Mouse (Mus musculus) intestine, postnatal 0 days (tissue): ENCODE data around the gene Sema4d. TPM values are rescaled to one million over a fixed set of nuclear protein-coding genes. Genes with fewer than 3 reads are reported as not detected.

Experiments used
- ATAC-seq: fragments of 200-750 bp; cut with Nextera tagmentation; 2 replicates; pipeline ENCODE4 v1.8.0; 2017; ENCODE audit warnings: mild to moderate bottlenecking, moderate TSS enrichment, moderate library complexity
- H3K27ac ChIP-seq: fragments of 300-500 bp; sonication (generic); 2 replicates; pipeline ENCODE4 v1.5.1; 2014; ENCODE audit warnings: mild to moderate bottlenecking, low read depth, low read length, moderate library complexity
- H3K27me3 ChIP-seq: fragments of 300-500 bp; sonication (generic); replicated peaks from 2 replicates; pipeline ENCODE4 v1.6.1; 2014; ENCODE audit warnings: low read length, mixed read lengths; ENCODE audit not compliant: control insufficient read depth, insufficient read depth
- H3K36me3 ChIP-seq: fragments of 300-500 bp; sonication (generic); 2 replicates; pipeline ENCODE4 v1.6.1; 2014; ENCODE audit warnings: mild to moderate bottlenecking, moderate library complexity; ENCODE audit not compliant: control insufficient read depth, insufficient read depth
- H3K4me1 ChIP-seq: fragments of 300-500 bp; sonication (generic); replicated peaks from 2 replicates; pipeline ENCODE4 v1.6.1; 2014; ENCODE audit warnings: antibody characterized with exemption, low read length, mixed read lengths; ENCODE audit not compliant: control insufficient read depth, insufficient read depth
- H3K4me2 ChIP-seq: fragments of 300-500 bp; sonication (generic); replicated peaks from 2 replicates; pipeline ENCODE4 v1.6.1; 2014; ENCODE audit warnings: low read depth, mild to moderate bottlenecking, moderate library complexity
- H3K4me3 ChIP-seq: fragments of 300-500 bp; sonication (generic); 2 replicates; pipeline ENCODE4 v1.5.1; 2014; ENCODE audit warnings: low read depth, low read length
- H3K9ac ChIP-seq: fragments of 300-500 bp; sonication (generic); 2 replicates; pipeline ENCODE4 v1.6.1; 2014; ENCODE audit warnings: mild to moderate bottlenecking, low read depth, low read length
- H3K9me3 ChIP-seq: fragments of 300-500 bp; sonication (generic); 2 replicates; pipeline ENCODE4 v1.6.1; 2016; ENCODE audit warnings: mixed run types; ENCODE audit not compliant: control insufficient read depth
- CTCF ChIP-seq: sonication (generic); IDR thresholded peaks from 2 replicates; pipeline ENCODE4 v1.5.1; 2016; ENCODE audit warnings: low read depth, mild to moderate bottlenecking, control low read depth, antibody characterized with exemption, moderate library complexity
- WGBS: fragments of 180-500 bp; shearing (Covaris S2); extraction: QIAGEN DNeasy Blood & Tissue Kit; methylation state at CpG from one replicate; pipeline ENCODE4 v1.1.7; 2014; 5-methylcytosine and 5-hydroxymethylcytosine counted together
- polyA plus RNA-seq: library from polyadenylated mRNA; unstranded; fragments of >200 nt; fragmentation: Nextera tagmentation; extraction: Ambion mirVana; gene quantifications from 2 replicates; pipeline ENCODE4 v1.2.1, GENCODE M21; 2015

The Sema4d gene
- polyA plus RNA-seq, 1 experiment from 2014 or later, result 3.4 TPM

DNA sequence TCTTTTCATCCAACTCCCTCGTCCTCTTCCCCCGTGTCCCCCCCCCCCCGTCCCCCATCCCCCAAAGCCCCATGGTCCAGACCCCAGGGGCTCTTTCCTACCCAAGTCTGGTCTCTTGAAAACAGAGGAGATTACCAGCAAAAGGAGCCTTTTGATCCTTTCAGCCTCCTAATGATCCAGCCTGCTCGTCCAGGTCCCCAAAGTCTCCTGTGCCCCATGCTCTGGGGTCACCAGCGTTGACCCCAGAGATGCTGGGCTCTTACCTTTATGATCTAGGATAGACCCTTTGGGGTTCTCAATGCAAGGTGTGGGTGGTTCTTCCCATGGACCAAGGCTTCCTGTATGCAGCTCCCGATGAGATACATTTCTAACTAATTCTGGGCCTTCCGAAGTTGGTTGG lies 401 bp upstream of the Sema4d start:
- 62% methylated on average over 5 of the region's 7 CpGs for WGBS
- no peak for TF ChIP-seq CTCF
- Histone ChIP-seq H3K27me3 (no peaks in the 10 kb centered on the region), H3K4me1 (no peaks in the 10 kb centered on the region), H3K4me3 (no peak overlapping the region), H3K9ac (no peak overlapping the region), H3K4me2 (peak overlapping the region; percentile 98; the same call in 1 of the 2 replicates), H3K27ac (no peak overlapping the region), H3K36me3 (no peaks in the 10 kb centered on the region), H3K9me3 (no peaks in the 10 kb centered on the region)
- ATAC-seq, result no peak

GRCm38 (mm10) chr13:51792729-51793424 lies 670 bp downstream of the Sema4d start:
- no peak for TF ChIP-seq CTCF
- H3K27me3 ChIP-seq, result no peaks in the 10 kb centered on the region
- peak overlapping the region; percentile 66 for H3K9ac ChIP-seq
- no peak overlapping the region for H3K27ac ChIP-seq
- peak overlapping the region; percentile 98 for H3K4me2 ChIP-seq
- peak overlapping the region; percentile 78 for H3K4me3 ChIP-seq
- WGBS, result 2% methylated on average over 42 of the region's 43 CpGs
- no peaks in the 10 kb centered on the region for H3K36me3 ChIP-seq
- no peaks in the 10 kb centered on the region for H3K9me3 ChIP-seq
- ATAC-seq, result peak; percentile 50
- no peaks in the 10 kb centered on the region for H3K4me1 ChIP-seq

- Histone ChIP-seq H3K27ac (no peak overlapping the region), H3K9ac (no peak overlapping the region), H3K27me3 (no peaks in the 10 kb centered on the region), H3K4me2 (peak overlapping the region; percentile 98), H3K4me1 (no peaks in the 10 kb centered on the region), H3K9me3 (no peaks in the 10 kb centered on the region), H3K4me3 (peak overlapping the region; percentile 78), H3K36me3 (no peaks in the 10 kb centered on the region)
- 51% methylated on average over 11 of the region's 11 CpGs for WGBS
- no peak for ATAC-seq
- no peak for TF ChIP-seq CTCF
Measured at GRCm38 (mm10) chr13:51792135-51792573, 1.4 kb downstream of the Sema4d start.

GRCm38 (mm10) chr13:51791604-51792003 lies 1.9 kb downstream of the Sema4d start:
- no peak for ATAC-seq

GRCm38 (mm10) chr13:51790793-51791192 lies 2.8 kb downstream of the Sema4d start:
- Histone ChIP-seq H3K9me3 (no peaks in the 10 kb centered on the region), H3K27me3 (no peaks in the 10 kb centered on the region), H3K27ac (no peak overlapping the region), H3K36me3 (no peaks in the 10 kb centered on the region), H3K4me3 (no peak overlapping the region), H3K4me1 (no peaks in the 10 kb centered on the region), H3K9ac (no peak overlapping the region), H3K4me2 (no peak overlapping the region)
- WGBS, result 33% methylated on average over 5 of the region's 5 CpGs
- 0 out of 2 replicates have a peak, but pooled peaks have one; percentile 7 for TF ChIP-seq CTCF
- ATAC-seq, result no peak

More at GRCm38 (mm10) chr13:51791604-51792003, 1.9 kb downstream of the Sema4d start:
- H3K9ac ChIP-seq, result no peak overlapping the region
- no peaks in the 10 kb centered on the region for H3K4me1 ChIP-seq
- H3K4me2 ChIP-seq, result peak overlapping the region; percentile 98; the same call in 1 of the 2 replicates
- no peaks in the 10 kb centered on the region for H3K27me3 ChIP-seq
- TF ChIP-seq CTCF, result no peak
- no peaks in the 10 kb centered on the region for H3K36me3 ChIP-seq
- H3K4me3 ChIP-seq, result no peak overlapping the region
- no peak overlapping the region for H3K27ac ChIP-seq
- H3K9me3 ChIP-seq, result no peaks in the 10 kb centered on the region
- WGBS, result 79% methylated on average over 3 of the region's 3 CpGs

GRCm38 (mm10) chr13:51787858-51788257 lies 5.7 kb downstream of the Sema4d start:
- Histone ChIP-seq H3K4me2 (no peak overlapping the region), H3K27me3 (no peaks in the 10 kb centered on the region), H3K36me3 (no peaks in the 10 kb centered on the region), H3K9ac (no peak overlapping the region), H3K4me3 (no peak overlapping the region), H3K4me1 (no peaks in the 10 kb centered on the region), H3K9me3 (no peaks in the 10 kb centered on the region), H3K27ac (no peak overlapping the region)
- no peak for TF ChIP-seq CTCF
- 16% methylated on average over 2 of the region's 2 CpGs for WGBS
- no peak for ATAC-seq
